Mouse (Mus musculus): ENCODE measurements around the gene Fasn.
A peak's percentile ranks its signal among the peaks of the same experiment; 100 is the strongest.
"Not testable (repeated sequence)": the region's sequence is repeated elsewhere in the genome, so short reads cannot be mapped to it uniquely, and the experiment has no call there.

Fasn gene

GRCm38 (mm10) chr11:120798244-120798643 lies 26.1 kb downstream of the Fasn start:
- no peak for DNase-seq (ENCODE audit: low spot score)

- no peak for DNase-seq (ENCODE audit: low spot score)
Measured at GRCm38 (mm10) chr11:120796614-120796946, 27.8 kb downstream of the Fasn start.

- DNase-seq (ENCODE audit: low spot score): peak; percentile 97
Measured at GRCm38 (mm10) chr11:120795756-120796613, 28.4 kb downstream of the Fasn start, which contains the start of gene Dus1l. TSS of gene Dus1l (minus strand) at chr11:120796403.

- no peak for DNase-seq (ENCODE audit: low spot score)
Measured at GRCm38 (mm10) chr11:120792652-120793051, 31.7 kb downstream of the Fasn start.

- no peak for DNase-seq (ENCODE audit: low spot score)
Measured at GRCm38 (mm10) chr11:120789810-120790209, 34.5 kb downstream of the Fasn start.

- no peak for DNase-seq (ENCODE audit: low spot score)
Measured at GRCm38 (mm10) chr11:120789355-120789754, 35.0 kb downstream of the Fasn start.

- DNase-seq (ENCODE audit: low spot score): not testable (repeated sequence)
Measured at GRCm38 (mm10) chr11:120788460-120788859, 35.9 kb downstream of the Fasn start.

GRCm38 (mm10) chr11:120785145-120785544 lies 39.2 kb downstream of the Fasn start:
- no peak for DNase-seq (ENCODE audit: low spot score)

- DNase-seq (ENCODE audit: low spot score): peak; percentile 76
Measured at GRCm38 (mm10) chr11:120784064-120784791, 40.1 kb downstream of the Fasn start, which contains the start of the genes Rfng and Gps1. TSS of gene Rfng (minus strand) at chr11:120784207. TSS of gene Gps1 (plus strand) at chr11:120784272.

- no peak for DNase-seq (ENCODE audit: low spot score)
Measured at GRCm38 (mm10) chr11:120783426-120784063, 40.8 kb downstream of the Fasn start.

GRCm38 (mm10) chr11:120781361-120781760 lies 43.0 kb downstream of the Fasn start:
- DNase-seq (ENCODE audit: low spot score): not testable (repeated sequence)

- no peak for DNase-seq (ENCODE audit: low spot score)
Measured at GRCm38 (mm10) chr11:120779876-120780275, 44.5 kb downstream of the Fasn start.

- no peak for DNase-seq (ENCODE audit: low spot score)
Measured at GRCm38 (mm10) chr11:120777123-120777522, 47.2 kb downstream of the Fasn start.

- peak; percentile 96 for DNase-seq (ENCODE audit: low spot score)
Measured at GRCm38 (mm10) chr11:120775774-120776469, 48.4 kb downstream of the Fasn start.

GRCm38 (mm10) chr11:120773463-120774190 lies 50.7 kb downstream of the Fasn start:
- no peak for DNase-seq (ENCODE audit: low spot score)

- no peak for DNase-seq (ENCODE audit: low spot score)
Measured at GRCm38 (mm10) chr11:120772749-120773148, 51.6 kb downstream of the Fasn start.

GRCm38 (mm10) chr11:120768206-120768605 lies 56.1 kb downstream of the Fasn start:
- DNase-seq (ENCODE audit: low spot score): no peak

- DNase-seq (ENCODE audit: low spot score): not testable (repeated sequence)
Measured at GRCm38 (mm10) chr11:120767023-120767422, 57.3 kb downstream of the Fasn start.

GRCm38 (mm10) chr11:120763121-120763999 lies 61.0 kb downstream of the Fasn start:
- DNase-seq (ENCODE audit: low spot score): not testable (repeated sequence)

- DNase-seq (ENCODE audit: low spot score): not testable (repeated sequence)
Measured at GRCm38 (mm10) chr11:120762672-120763041, 61.7 kb downstream of the Fasn start, which contains the start of gene Hmga1b. TSS of gene Hmga1b (plus strand) at chr11:120762794.

All from layer of hippocampus, adult 11-12 months (tissue).